Comparison of ENCODE assay signal across 23 mouse cellular contexts in genomic region chr5:129054675-129055284, GRCm38 (mm10). TPM values are rescaled to one million over a fixed set of nuclear protein-coding genes. Genes with fewer than 3 reads are reported as not detected.
"Had no signal": no experiment of that assay in that cellular context is flagged by ENCODE, and none has a peak within 500 bp of the region (broad histone marks: within the 10 kb centered on the region; RNA-seq: fewer than 3 reads in every experiment).

No protein-coding gene starts in this region.

- H3K4me1 ChIP-seq: limb, embryonic 13.5 days; liver, embryonic 12.5 days; liver, embryonic 15.5 days; stomach, embryonic 15.5 days had no signal

- H3K4me3 ChIP-seq: layer of hippocampus, adult 2 months; limb, embryonic 10.5 days; limb, embryonic 13.5 days; liver, embryonic 12.5 days; liver, embryonic 15.5 days; midbrain, embryonic 10.5 days; midbrain, embryonic 13.5 days; myocyte; neural tube, embryonic 13.5 days; stomach, embryonic 15.5 days had no signal

- ATAC-seq: intestine, postnatal 0 days; liver, embryonic 12.5 days; midbrain, embryonic 13.5 days; midbrain, embryonic 16.5 days had no signal

- H3K9ac ChIP-seq: limb, embryonic 13.5 days; liver, embryonic 12.5 days; liver, embryonic 15.5 days; midbrain, embryonic 13.5 days; neural tube, embryonic 13.5 days; stomach, embryonic 15.5 days had no signal

- H3K9me3 ChIP-seq: limb, embryonic 10.5 days; limb, embryonic 13.5 days; liver, embryonic 12.5 days; liver, embryonic 15.5 days; midbrain, embryonic 10.5 days; midbrain, embryonic 13.5 days; neural tube, embryonic 13.5 days; stomach, embryonic 15.5 days had no signal

- DNase-seq: layer of hippocampus, adult 9-11 months; liver; lung, adult 2 months; lung, postnatal 14 days; lung, postnatal 4 days; retina, postnatal 1 day; right cerebral cortex, postnatal 25 days; spleen, adult 18-20 months; thymus, postnatal 25 days had no signal

- H3K27me3 ChIP-seq: limb, embryonic 13.5 days; neural tube, embryonic 13.5 days; stomach, embryonic 15.5 days had no signal

- H3K27ac ChIP-seq: layer of hippocampus, adult 2 months; limb, embryonic 10.5 days; limb, embryonic 13.5 days; liver, embryonic 12.5 days; liver, embryonic 15.5 days; midbrain, embryonic 10.5 days; midbrain, embryonic 13.5 days; neural tube, embryonic 13.5 days; stomach, embryonic 15.5 days had no signal

- H3K4me2 ChIP-seq: limb, embryonic 13.5 days; liver, embryonic 12.5 days; liver, embryonic 15.5 days; midbrain, embryonic 13.5 days; neural tube, embryonic 13.5 days; stomach, embryonic 15.5 days had no signal

- H3K36me3 ChIP-seq: limb, embryonic 10.5 days; limb, embryonic 13.5 days; liver, embryonic 12.5 days; liver, embryonic 15.5 days; midbrain, embryonic 10.5 days; midbrain, embryonic 13.5 days; neural tube, embryonic 13.5 days; stomach, embryonic 15.5 days had no signal

RNA-seq across cellular contexts. Expression of gene Adgrd1, which starts 41.8 kb away (rescaled TPM):
- total RNA-seq: megakaryocyte, adult 5-6 weeks; monocyte, adult 5-6 weeks had no signal
- polyA plus RNA-seq: limb, embryonic 10.5 days had no signal
